Mouse (Mus musculus): ENCODE measurements at regions not wholly inside any gene's neighbourhood (a gene's known extent, or its start where the extent isn't known, plus 50 kb on each side); places are given as distances from the start of the nearest gene placed in this dataset.
A peak's percentile ranks its signal among the peaks of the same experiment; 100 is the strongest.

DNA sequence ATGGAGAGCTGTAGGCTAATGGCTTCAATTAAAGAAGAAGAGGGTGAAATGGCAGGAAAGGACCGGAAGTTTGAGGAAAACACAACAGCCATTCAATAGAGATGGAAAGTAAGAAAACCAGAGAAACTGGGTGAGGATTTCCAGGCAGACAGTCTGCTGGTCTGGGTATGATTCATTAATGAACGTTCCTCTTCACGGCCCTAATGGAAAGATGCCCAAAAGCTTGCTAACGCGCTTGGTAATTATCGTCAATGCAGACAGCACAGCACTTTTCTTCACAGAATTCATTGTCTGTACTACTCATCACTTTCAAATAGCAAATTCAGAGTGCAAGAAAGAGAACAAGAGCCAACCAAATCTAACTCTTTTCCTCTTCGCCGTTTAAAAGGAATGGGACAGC lies 60.3 kb downstream of the Ing2 start:
- DNase-seq (ENCODE audit: low read depth, low spot score): no peak

DNA sequence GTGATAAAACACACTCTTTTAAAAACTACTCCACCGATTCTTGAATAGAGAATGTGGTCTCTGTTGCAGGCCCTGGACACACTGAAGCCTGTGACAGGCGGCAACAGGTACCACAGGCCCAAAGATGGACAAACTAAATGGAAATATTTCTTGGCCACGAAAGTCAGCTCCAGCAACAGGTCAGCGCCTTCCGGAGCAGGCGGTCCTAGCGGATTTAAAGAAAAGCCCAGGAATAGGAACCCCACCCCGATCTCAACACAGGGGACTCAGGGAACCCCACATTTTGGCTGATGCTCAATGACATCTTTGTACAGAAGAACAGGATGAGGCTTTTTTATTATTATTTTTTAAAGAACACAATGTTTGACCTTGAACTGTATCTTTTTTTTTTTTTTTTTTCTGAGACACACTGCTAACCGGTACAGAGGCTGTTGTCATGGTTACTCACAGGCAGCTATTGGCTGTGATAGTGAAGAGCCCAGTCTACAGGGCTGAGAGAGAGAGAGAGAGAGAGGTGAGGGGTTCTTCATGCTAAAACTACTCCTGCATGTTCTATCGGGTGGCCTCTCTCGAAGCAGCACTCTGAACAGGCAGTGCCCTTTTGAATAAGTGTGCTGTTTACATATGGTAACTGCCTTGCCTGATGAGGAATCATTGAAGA lies 63.5 kb downstream of the Ing2 start:
- peak; percentile 31 for DNase-seq (ENCODE audit: low read depth, low spot score)

DNA sequence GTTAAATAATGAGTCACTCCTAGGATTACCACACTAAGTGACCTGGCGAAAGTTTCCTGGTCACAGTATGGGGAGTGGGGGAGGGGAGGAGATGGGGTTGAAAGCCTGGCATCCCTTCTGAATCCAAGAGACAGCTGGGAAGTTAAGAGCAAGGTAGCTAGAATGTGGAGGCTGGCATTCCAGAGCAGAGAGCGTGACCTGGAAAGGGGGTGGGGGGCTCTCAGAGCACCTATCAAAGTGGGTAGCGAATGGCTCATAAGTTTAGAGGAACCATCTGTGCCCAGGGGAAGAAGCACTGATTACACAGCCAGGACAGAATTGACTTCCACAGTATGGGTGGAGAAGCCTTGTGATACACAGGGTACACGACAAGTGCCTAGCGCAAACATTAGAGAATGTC lies 65.4 kb downstream of the Ing2 start:
- DNase-seq (ENCODE audit: low read depth, low spot score): no peak

DNA sequence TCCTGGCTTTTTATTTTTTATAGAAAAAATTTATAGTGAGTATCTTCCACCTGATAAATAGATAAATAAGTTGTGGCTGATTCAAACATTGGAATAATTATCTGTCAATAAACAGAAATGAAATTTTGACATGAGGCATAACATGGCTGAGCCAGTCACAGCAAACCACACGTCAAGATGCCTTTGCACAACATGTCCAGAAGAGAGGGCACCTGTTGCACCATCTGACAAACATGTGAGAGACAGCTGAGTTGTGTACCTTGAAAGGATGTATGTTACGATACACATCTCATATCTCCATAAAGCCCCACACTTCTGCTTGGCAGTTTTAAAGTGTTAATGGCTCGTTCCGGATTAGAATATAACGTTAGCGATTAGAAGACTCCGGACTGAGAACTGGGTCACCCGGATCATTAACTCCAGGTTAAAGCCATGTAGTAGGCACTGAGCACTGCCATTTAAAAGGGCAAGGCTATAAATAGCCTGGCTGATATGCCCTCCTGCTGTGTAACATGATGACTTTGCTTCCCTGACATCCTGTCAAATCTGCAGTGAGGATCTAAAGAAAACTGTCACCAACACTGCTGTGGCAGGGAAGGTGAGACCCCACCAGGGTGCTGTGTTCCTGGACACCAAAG lies 70.9 kb downstream of the Rwdd4a start:
- no peak for DNase-seq (ENCODE audit: low read depth, low spot score)

Measured in R1 (cell line).